Mouse (Mus musculus) heart, adult 2 months (tissue): ENCODE data around the gene Mapkbp1. TPM values are rescaled to one million over a fixed set of nuclear protein-coding genes. Genes with fewer than 3 reads are reported as not detected.
A peak's percentile ranks its signal among the peaks of the same experiment; 100 is the strongest.

ENCODE experiments used
- DNase-seq, 2 experiments: peaks; one replicate each; pipeline ENCODE4 v3.0.0; 2021
- H3K27ac ChIP-seq: fragments of 200-600 bp; 2 replicates; pipeline ENCODE4 v1.8.1; 2022
- H3K27me3 ChIP-seq: fragments of 200-500 bp; 2 replicates; pipeline ENCODE4 v1.6.1; 2012; ENCODE audit warnings: mild to moderate bottlenecking, low read length, inconsistent platforms, mixed read lengths; ENCODE audit not compliant: control insufficient read depth, insufficient read depth
- H3K36me3 ChIP-seq: fragments of 200-500 bp; 2 replicates; pipeline ENCODE4 v1.6.1; 2012; ENCODE audit warnings: low read length, inconsistent platforms; ENCODE audit not compliant: control insufficient read depth, insufficient read depth
- H3K4me1 ChIP-seq: fragments of 200-500 bp; 2 replicates; pipeline ENCODE4 v1.6.1; 2011; ENCODE audit warnings: low read length; ENCODE audit not compliant: control insufficient read depth, insufficient read depth
- H3K4me3 ChIP-seq: fragments of 200-600 bp; 2 replicates; pipeline ENCODE4 v1.8.1; 2022
- H3K79me2 ChIP-seq: fragments of 200-500 bp; replicated peaks from 2 replicates; pipeline ENCODE4 v1.6.1; 2012; ENCODE audit warnings: mild to moderate bottlenecking, inconsistent platforms, low read length, moderate library complexity, mixed read lengths; ENCODE audit not compliant: control insufficient read depth, insufficient read depth
- H3K9ac ChIP-seq: fragments of 200-500 bp; 2 replicates; pipeline ENCODE4 v1.6.1; 2012; ENCODE audit warnings: low read depth, mild to moderate bottlenecking, control low read depth, inconsistent platforms, low read length, mixed read lengths
- CTCF ChIP-seq: fragments of 200-600 bp; IDR thresholded peaks from 2 replicates; pipeline ENCODE4 v1.8.1; 2022; ENCODE audit warnings: antibody characterized with exemption, mild to moderate bottlenecking, moderate library complexity
- EP300 ChIP-seq: fragments of 200-500 bp; IDR thresholded peaks from 2 replicates; pipeline ENCODE4 v1.6.1; 2011; ENCODE audit warnings: low read depth, low read length, control low read depth; ENCODE audit not compliant: insufficient read depth
- POLR2A ChIP-seq: fragments of 200-500 bp; IDR thresholded peaks from 2 replicates; pipeline ENCODE4 v1.6.1; 2011; ENCODE audit warnings: mild to moderate bottlenecking, low read depth, low read length, control low read depth; ENCODE audit not compliant: insufficient read depth
- WGBS: fragments of 180-500 bp; shearing (Covaris S2); methylation state at CpG from one replicate; pipeline ENCODE4 v1.1.7; 2018; 5-methylcytosine and 5-hydroxymethylcytosine counted together
- intact Hi-C: fragments of 180-260 bp; cut with DNase I; formaldehyde crosslinking; loops from one replicate; pipeline ENCODE4 v1.15.1; 2025
- polyA plus RNA-seq: library from polyadenylated mRNA; depleted of rRNA; stranded (reverse); fragments of >200 nt; gene quantifications from 2 replicates; pipeline ENCODE4 v1.2.3, GENCODE M21; 2012
- total RNA-seq, 2 experiments: library from RNA; stranded (reverse); gene quantifications; 2 replicates each; pipeline ENCODE4 v1.2.3; 2021

Gene Mapkbp1
- total and polyA plus RNA-seq, 3 experiments, result 7.7 to 8.1 (median 8.0) TPM

GRCm38 (mm10) chr2:120026984-120027949, 54.8 kb downstream of the Mapkbp1 start, which contains the start of the genes Jmjd7 and Gm28042:
TSS of gene Jmjd7 (plus strand) at chr2:120027483.
TSS of gene Gm28042 (plus strand) at chr2:120027493.
- Histone ChIP-seq H3K27me3 (no peaks in the 10 kb centered on the region), H3K4me3 (peak within 1 kb of the TSS; percentile 92), H3K4me1 (peaks cover 2% of the 10 kb centered on the region), H3K9ac (peak within 1 kb of the TSS; percentile 73), H3K79me2 (no peaks in the 10 kb centered on the region), H3K36me3 (no peaks in the 10 kb centered on the region), H3K27ac (peak within 1 kb of the TSS; percentile 79)
- DNase-seq, result peak; percentile 93 to 94
- 5% methylated on average over 50 of the region's 50 CpGs for WGBS
- TF ChIP-seq CTCF (peak; percentile 46), EP300 (0 out of 2 replicates have a peak, but pooled peaks have one; percentile 6), POLR2A (peak; percentile 65)
- intact Hi-C loops, result loop anchor here (5.0 kb wide), 1 partner anchor 55 kb away; the partner anchor contains the start of gene Mapkbp1

GRCm38 (mm10) chr2:120027950-120028331, 55.4 kb downstream of the Mapkbp1 start:
- intact Hi-C loops, result loop anchor here (5.0 kb wide), 1 partner anchor 56 kb away; the partner anchor contains the start of gene Mapkbp1
- Histone ChIP-seq H3K79me2 (no peaks in the 10 kb centered on the region), H3K27me3 (no peaks in the 10 kb centered on the region), H3K27ac (peak overlapping the region; percentile 79), H3K4me1 (peaks cover 2% of the 10 kb centered on the region), H3K4me3 (peak overlapping the region; percentile 92), H3K9ac (peak overlapping the region; percentile 73), H3K36me3 (no peaks in the 10 kb centered on the region)
- no peak for DNase-seq
- WGBS, result 47% methylated on average over 3 of the region's 3 CpGs
- TF ChIP-seq POLR2A (no peak), EP300 (no peak)

GRCm38 (mm10) chr2:120030380-120030779, 57.9 kb downstream of the Mapkbp1 start:
- Histone ChIP-seq H3K27ac (no peak overlapping the region), H3K79me2 (no peaks in the 10 kb centered on the region), H3K4me1 (peaks cover 2% of the 10 kb centered on the region), H3K27me3 (no peaks in the 10 kb centered on the region), H3K36me3 (no peaks in the 10 kb centered on the region), H3K4me3 (no peak overlapping the region), H3K9ac (no peak overlapping the region)
- no peak for DNase-seq
- 88% methylated on average over 8 of the region's 8 CpGs for WGBS
- TF ChIP-seq POLR2A, result no peak
- no peak for TF ChIP-seq CTCF
- no peak for TF ChIP-seq EP300
- intact Hi-C loops, result no loop called here

- Histone ChIP-seq H3K79me2 (no peaks in the 10 kb centered on the region), H3K36me3 (no peaks in the 10 kb centered on the region), H3K27me3 (no peaks in the 10 kb centered on the region), H3K4me3 (no peak within 1 kb of the TSS), H3K9ac (no peak within 1 kb of the TSS), H3K27ac (no peak within 1 kb of the TSS), H3K4me1 (peaks cover 2% of the 10 kb centered on the region; the same call in 1 of the 2 replicates)
- intact Hi-C loops, result no loop called here
- no peak for DNase-seq
- WGBS, result 86% methylated on average over 12 of the region's 12 CpGs
- TF ChIP-seq POLR2A (no peak), CTCF (no peak)
Observed at GRCm38 (mm10) chr2:120032726-120033467, 60.4 kb downstream of the Mapkbp1 start, which contains the start of gene Pla2g4b. TSS of gene Pla2g4b (plus strand) at chr2:120033417.

- Histone ChIP-seq H3K4me1 (no peaks in the 10 kb centered on the region), H3K27ac (no peak overlapping the region), H3K36me3 (no peaks in the 10 kb centered on the region), H3K79me2 (no peaks in the 10 kb centered on the region), H3K27me3 (no peaks in the 10 kb centered on the region), H3K4me3 (no peak overlapping the region), H3K9ac (no peak overlapping the region)
- no peak for TF ChIP-seq CTCF
- intact Hi-C loops, result no loop called here
- 61% methylated on average over 5 of the region's 5 CpGs for WGBS
- DNase-seq, result no peak
Observed at GRCm38 (mm10) chr2:120033726-120034125, 61.2 kb downstream of the Mapkbp1 start.

GRCm38 (mm10) chr2:120037744-120038143, 65.2 kb downstream of the Mapkbp1 start:
- Histone ChIP-seq H3K79me2 (no peaks in the 10 kb centered on the region), H3K36me3 (no peaks in the 10 kb centered on the region), H3K4me3 (no peak overlapping the region), H3K27me3 (no peaks in the 10 kb centered on the region), H3K27ac (no peak overlapping the region), H3K9ac (no peak overlapping the region), H3K4me1 (no peaks in the 10 kb centered on the region)
- intact Hi-C loops, result no loop called here
- DNase-seq, result no peak
- WGBS, result 78% methylated on average over 9 of the region's 9 CpGs
- TF ChIP-seq CTCF (no peak), EP300 (no peak), POLR2A (no peak)
